Mouse (Mus musculus) CD4-positive helper T cell, adult 2 months (primary cell): ENCODE measurements at regions not wholly inside any gene's neighbourhood (a gene's known extent, or its start where the extent isn't known, plus 50 kb on each side); places are given as distances from the start of the nearest gene placed in this dataset.

Source experiments
- DNase-seq: peaks from one replicate; pipeline ENCODE4 v3.0.0-alpha.2; 2012; ENCODE audit warnings: low read depth, missing footprints, low spot score

GRCm38 (mm10) chr3:54597326-54598274 lies 95.0 kb upstream of the Supt20 start:
- DNase-seq: no peak

DNA sequence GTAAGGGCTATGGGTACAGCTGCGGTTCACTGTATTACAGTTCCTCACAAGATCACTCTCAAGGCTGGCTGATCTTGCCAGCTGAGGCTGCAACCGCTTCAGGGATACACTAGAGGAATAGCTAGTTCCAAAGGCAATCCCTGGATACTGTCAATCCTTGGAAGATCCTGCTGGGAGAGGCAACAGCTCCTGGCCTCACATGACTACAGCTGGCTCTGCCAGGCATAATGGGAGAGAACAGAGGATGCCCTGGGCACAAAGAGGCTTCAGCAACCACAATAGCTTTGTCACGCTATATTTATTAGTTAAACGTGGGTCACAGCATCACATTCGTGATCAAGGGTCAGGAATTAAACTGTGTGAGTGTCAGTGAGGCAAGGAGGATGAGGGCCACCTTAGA lies 94.3 kb upstream of the Supt20 start:
- no peak for DNase-seq

- no peak for DNase-seq
Measured at GRCm38 (mm10) chr3:54604705-54605379, 87.8 kb upstream of the Supt20 start.

DNA sequence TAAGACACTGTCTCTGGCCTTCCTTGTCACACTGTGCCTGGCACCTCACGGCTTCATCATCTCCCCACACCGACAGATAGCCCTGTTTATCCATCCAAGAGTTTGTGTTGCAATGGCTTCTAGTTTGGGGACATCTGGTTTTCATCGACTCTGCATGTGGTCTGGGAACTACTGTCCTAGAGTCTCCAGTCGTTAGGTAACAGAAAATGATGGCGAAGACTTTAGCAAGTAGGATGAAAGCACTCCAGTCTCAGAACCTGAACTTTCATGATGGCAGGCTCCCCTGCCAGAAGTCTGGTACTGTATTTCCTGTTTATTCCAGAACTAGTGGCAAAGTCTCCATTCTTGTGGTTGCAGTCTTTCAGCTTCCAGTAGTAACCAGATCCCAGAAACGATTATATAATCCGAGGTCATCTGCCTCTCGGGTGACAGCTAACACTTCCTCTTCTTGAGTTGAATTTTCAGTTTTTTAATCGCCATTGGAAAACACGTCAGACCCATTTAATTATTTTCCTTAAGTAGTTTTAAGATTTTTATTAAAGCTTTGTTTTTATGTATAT lies 81.1 kb upstream of the Supt20 start:
- no peak for DNase-seq

DNA sequence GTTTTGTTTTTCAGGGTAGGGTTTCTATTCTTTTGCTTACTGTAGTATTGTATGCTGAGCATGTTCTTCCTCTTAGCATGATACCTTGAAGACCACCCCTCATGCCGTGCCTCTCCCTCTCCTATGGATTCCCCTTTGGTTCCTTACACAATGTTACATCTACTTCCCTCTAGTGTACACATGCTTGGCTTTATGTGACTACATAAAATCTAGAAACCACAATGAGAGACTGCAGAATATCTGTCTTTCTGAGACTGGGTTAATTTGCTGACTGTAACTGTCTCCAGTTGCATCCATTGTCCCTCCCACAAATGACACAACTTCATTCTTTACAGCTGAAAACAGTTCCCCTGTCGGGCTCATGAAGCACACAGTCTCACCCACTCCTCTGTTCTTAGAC lies 78.8 kb upstream of the Supt20 start:
- no peak for DNase-seq

GRCm38 (mm10) chr3:54617298-54617697 lies 75.3 kb upstream of the Supt20 start:
- DNase-seq: peak; percentile 31

- no peak for DNase-seq
Measured at GRCm38 (mm10) chr3:54618286-54618685, 74.3 kb upstream of the Supt20 start.

GRCm38 (mm10) chr3:54630254-54630653 lies 62.4 kb upstream of the Supt20 start:
- no peak for DNase-seq

DNA sequence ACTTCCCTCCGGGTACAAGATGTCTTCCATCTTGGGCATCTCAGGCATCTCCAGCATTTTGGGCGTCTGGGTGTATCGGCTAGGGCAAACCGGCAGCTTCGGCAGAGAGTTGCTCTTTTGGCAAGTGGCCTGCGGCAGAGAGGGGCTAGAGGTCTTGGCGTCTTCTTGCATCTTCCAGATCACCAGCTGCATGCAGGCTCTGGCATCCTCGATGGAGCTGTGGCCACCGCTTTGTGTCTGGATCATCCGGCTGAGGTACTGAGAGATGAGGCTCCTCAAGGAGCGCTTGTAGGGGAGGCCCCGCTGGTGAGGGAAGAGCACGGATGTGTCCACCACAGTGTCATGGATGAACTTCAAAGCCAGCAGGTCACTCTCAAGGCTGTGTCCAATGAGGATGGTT lies 59.9 kb upstream of the Supt20 start:
- no peak for DNase-seq

- no peak for DNase-seq
Measured at GRCm38 (mm10) chr3:54633446-54633845, 59.2 kb upstream of the Supt20 start.

GRCm38 (mm10) chr3:54634456-54634855 lies 58.2 kb upstream of the Supt20 start:
- no peak for DNase-seq
